Mouse (Mus musculus) CD4-positive helper T cell, adult 2 months (primary cell): ENCODE data around the gene Atp6v0a1.
A peak's percentile ranks its signal among the peaks of the same experiment; 100 is the strongest.

Source experiments
- DNase-seq: peaks from one replicate; pipeline ENCODE4 v3.0.0-alpha.2; 2012; ENCODE audit warnings: low read depth, missing footprints, low spot score

Atp6v0a1 gene

GRCm38 (mm10) chr11:101027121-101027520, 17.9 kb downstream of the Atp6v0a1 start:
- no peak for DNase-seq

- no peak for DNase-seq
These were observed 20.1 kb downstream of the Atp6v0a1 start for GRCm38 (mm10) chr11:101029320-101029719.

GRCm38 (mm10) chr11:101030136-101030807, 21.0 kb downstream of the Atp6v0a1 start:
- no peak for DNase-seq

GRCm38 (mm10) chr11:101030808-101031156, 21.5 kb downstream of the Atp6v0a1 start:
- no peak for DNase-seq

- DNase-seq, result no peak
These were observed 22.2 kb downstream of the Atp6v0a1 start for GRCm38 (mm10) chr11:101031470-101031869.

GRCm38 (mm10) chr11:101033856-101034500, 24.7 kb downstream of the Atp6v0a1 start:
- no peak for DNase-seq

- no peak for DNase-seq
These were observed 25.5 kb downstream of the Atp6v0a1 start for GRCm38 (mm10) chr11:101034614-101035327.

GRCm38 (mm10) chr11:101035328-101035695, 26.1 kb downstream of the Atp6v0a1 start:
- no peak for DNase-seq

- DNase-seq, result no peak
These were observed 28.5 kb downstream of the Atp6v0a1 start for GRCm38 (mm10) chr11:101037795-101038194.

- DNase-seq, result no peak
These were observed 36.6 kb downstream of the Atp6v0a1 start for GRCm38 (mm10) chr11:101045826-101046225.

- DNase-seq, result no peak
These were observed 37.2 kb downstream of the Atp6v0a1 start for GRCm38 (mm10) chr11:101046440-101046839.

GRCm38 (mm10) chr11:101047502-101047901, 38.2 kb downstream of the Atp6v0a1 start:
- DNase-seq, result no peak

GRCm38 (mm10) chr11:101050359-101050758, 41.1 kb downstream of the Atp6v0a1 start:
- no peak for DNase-seq

- no peak for DNase-seq
These were observed 41.8 kb downstream of the Atp6v0a1 start for GRCm38 (mm10) chr11:101051051-101051493.

GRCm38 (mm10) chr11:101051617-101052016, 42.4 kb downstream of the Atp6v0a1 start:
- DNase-seq, result no peak

- no peak for DNase-seq
These were observed 43.7 kb downstream of the Atp6v0a1 start for GRCm38 (mm10) chr11:101052751-101053473.

- no peak for DNase-seq
These were observed 44.7 kb downstream of the Atp6v0a1 start for GRCm38 (mm10) chr11:101053974-101054373.

- no peak for DNase-seq
These were observed 46.2 kb downstream of the Atp6v0a1 start for GRCm38 (mm10) chr11:101055418-101055817.

- DNase-seq, result no peak
These were observed 47.6 kb downstream of the Atp6v0a1 start for GRCm38 (mm10) chr11:101056885-101057284.

- peak; percentile 83 for DNase-seq
These were observed 48.6 kb downstream of the Atp6v0a1 start for GRCm38 (mm10) chr11:101057860-101058259.

GRCm38 (mm10) chr11:101058726-101059125, 49.5 kb downstream of the Atp6v0a1 start:
- no peak for DNase-seq

GRCm38 (mm10) chr11:101059473-101059872, 50.2 kb downstream of the Atp6v0a1 start:
- no peak for DNase-seq
